Mouse (Mus musculus): ENCODE measurements at regions not wholly inside any gene's neighbourhood (a gene's known extent, or its start where the extent isn't known, plus 50 kb on each side); places are given as distances from the start of the nearest gene placed in this dataset.

DNA sequence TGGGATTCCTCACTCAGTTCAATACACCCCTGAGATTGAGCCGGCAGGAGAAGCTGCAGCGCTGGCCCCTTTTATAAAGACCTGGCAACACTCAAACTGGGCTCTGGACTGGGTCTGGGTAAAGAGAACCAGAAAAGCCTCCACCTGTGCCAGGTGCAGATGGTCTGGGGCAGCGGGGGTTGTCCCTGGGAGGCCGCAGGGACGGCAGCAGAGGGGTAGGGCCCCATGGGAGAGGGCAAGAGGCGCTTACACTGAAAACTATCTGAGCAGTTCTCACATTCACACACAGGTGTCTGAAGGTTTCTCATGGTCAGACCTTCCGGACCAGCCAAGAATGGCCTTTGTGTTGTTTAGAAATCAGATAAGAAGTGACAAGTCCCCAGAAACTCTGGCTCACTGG, 356.1 kb upstream of the Prox1 start:
- DNase-seq = no peak
- intact Hi-C loops (cut with DNase I) = no loop called here

DNA sequence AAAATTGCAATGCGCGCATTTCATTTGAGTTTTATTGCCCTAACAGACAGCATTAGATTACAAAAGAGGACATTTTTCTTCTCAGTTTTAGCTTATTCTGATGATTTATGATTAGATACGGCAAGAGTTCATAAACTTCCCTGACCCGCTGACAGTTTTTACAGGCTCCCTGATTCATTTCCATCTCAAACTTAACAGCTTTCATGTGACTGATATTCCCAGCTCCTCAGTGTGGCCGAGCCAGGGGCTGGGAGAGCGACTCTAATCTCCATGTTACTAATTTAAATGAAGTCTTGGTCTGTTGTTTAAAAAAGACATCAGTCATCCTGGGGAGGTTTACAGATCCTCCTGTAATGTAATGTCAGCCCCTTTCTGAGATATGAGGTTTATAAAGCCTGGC, 355.5 kb upstream of the Prox1 start:
- no peak for DNase-seq
- intact Hi-C loops (cut with DNase I) = no loop called here

DNA sequence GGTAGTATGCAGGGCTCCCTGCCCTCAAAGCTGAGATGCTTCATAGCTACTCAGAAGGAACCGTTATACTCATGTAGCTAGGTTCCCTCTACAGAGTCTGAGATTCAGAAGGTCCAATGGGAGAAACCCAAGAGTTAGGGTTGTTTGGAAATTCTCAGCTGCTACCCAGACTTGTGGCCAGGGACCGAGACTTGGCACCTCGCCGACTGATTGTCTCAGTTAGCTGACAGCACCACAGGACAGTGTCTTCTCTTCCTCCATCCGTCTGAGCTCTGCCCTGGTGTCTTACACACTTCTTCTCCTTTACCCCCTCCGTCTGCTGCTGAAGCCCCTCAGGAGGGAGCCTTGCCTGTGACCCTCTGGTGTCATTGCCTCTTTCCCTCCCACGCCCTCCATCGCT, 329.6 kb upstream of the Prox1 start:
- intact Hi-C loops (cut with DNase I) = no loop called here
- DNase-seq = no peak

DNA sequence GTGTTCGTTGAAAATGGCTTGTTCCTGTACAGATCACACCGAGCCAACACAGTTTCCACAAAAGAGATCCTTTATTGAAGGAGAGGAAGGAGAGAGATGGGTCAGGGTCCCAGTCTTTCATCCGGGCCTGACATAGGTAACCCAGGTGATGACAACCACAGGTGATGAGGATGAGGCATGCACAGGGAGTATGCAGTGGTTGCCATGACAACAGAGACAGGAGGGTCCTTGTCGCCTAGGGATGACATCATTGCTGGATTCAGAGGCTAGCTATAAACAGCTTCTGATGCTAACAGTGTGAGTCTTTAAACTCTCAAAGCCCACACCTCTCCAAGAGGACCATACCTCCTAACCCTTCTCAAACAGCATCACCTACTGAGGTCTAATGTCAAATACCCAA, 327.0 kb upstream of the Prox1 start:
- DNase-seq = no peak
- intact Hi-C loops (cut with DNase I) = no loop called here

DNA sequence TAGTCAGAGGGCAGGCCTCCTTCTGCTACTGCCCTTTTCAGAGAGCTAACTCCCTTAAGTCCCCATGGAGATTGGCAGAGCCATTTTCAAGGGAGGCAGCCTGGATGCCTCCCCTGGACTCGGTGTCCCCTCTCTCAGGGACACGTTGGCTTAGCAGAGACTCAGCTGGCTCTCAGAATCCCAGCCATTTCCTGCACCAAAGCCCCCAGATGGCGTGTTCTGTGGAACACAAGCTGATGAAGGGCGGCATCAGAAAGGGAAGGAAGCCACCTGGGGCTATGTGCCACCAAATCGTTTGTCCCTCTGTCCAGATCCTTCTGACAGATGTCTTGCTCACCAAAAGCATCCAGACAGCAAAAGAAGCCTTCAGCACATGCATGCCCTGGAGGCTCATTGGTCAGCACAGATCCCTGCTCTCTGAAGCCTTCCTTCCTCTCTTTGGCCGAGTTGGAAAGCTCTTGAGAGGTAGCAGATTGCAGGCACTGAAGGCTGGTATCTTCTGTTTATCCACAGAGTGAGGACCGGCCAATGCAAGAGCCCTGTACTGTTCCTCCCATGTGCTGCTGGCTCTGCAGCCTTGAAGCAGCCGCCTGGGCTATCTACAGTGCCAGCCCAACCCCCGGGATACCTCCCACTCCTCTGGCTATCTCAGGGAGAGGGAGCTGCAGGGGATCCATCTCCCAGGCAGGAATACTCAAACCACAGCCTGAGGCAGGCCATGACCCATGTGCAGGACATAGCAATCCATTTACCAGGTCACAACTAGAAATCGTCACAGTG, 325.4 kb upstream of the Prox1 start:
- intact Hi-C loops (cut with DNase I) = no loop called here
- no peak for DNase-seq

DNA sequence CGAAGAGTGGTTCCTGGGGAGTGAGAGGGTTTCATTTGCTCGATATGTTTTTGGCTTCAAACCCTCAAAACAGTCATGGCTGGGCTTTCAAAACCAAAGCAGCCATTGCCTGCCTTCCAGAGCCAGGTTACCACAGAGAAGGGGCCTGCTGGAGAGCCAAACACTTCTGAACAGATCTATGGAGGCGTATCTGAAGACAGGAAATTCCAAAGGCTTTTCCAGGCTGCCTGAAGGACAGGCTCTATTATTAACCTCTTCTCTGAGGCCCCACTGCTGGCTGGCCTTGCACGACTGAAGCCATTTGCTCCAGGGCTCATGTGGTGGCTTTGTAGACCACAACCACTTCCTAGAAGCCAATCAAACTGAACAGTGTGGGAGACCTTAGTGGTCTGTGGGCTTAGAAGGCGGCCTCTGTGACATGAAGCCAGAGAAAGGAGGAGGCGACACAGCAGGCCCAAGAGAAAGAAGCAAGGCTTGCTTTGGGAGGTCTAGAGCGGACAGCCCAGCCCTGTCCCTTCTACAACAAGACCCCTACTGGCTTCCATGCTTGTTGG, 316.1 kb upstream of the Prox1 start:
- intact Hi-C loops (cut with DNase I) = no loop called here
- no peak for DNase-seq

DNA sequence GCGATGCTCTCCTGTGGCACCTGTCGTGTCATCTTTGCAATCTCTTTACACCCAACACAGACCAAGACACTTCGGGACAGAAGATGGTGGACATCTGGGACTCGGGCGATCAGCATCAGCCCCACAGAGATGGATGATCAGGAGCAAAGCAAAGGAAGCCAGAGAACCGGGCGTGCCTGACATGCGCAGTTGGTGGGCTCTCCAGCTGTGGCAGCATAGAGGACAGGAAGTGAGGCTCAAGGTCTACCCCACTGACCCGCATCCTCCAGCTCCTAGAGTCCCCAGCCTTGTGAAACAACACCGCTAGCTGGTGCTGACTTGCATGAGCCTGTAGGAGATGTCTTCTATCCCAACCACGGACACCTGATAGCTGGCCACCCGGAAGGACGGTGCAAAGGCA, 312.9 kb upstream of the Prox1 start:
- intact Hi-C loops (cut with DNase I) = no loop called here
- DNase-seq = no peak

DNA sequence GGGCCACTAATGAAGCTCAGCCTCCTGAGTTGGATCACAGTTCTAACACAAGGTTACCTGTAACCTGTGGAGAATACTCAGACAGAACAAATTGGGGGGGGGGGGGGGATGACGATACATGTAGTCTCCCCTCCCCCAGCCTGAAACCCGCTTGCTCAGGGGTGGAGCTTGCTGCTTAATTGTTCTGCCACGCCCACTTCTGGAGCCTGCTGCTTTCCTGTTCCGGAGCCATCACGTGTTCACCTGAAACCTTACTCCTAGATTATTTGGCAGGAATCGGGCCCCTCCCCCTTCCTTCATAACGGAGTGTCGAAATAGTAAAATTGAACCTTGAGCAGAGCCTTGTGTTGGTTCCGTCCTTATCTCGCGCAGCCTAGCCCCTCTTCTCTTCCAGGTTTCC, 310.6 kb upstream of the Prox1 start:
- intact Hi-C loops (cut with DNase I) = no loop called here
- no peak for DNase-seq

DNA sequence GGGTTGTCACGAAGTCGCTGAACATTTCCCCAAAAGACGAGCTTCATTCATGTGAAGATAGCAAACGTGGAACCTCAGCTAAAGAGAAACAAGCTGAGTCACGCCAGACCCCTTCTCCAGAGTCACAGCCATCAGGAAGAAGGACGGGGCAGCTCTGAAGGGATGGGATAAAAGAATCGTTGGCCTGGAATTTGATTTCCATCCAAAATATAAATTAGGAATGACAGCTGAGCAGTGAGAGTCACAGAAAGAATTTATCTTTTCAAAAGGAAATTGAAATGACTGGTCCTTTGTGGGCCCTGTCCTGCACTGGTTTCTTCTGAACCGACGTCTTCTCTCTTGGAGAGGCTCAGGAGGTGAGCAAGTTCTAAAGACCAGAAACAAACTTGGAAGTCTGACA, 310.1 kb upstream of the Prox1 start:
- DNase-seq = no peak
- intact Hi-C loops (cut with DNase I) = no loop called here

DNA sequence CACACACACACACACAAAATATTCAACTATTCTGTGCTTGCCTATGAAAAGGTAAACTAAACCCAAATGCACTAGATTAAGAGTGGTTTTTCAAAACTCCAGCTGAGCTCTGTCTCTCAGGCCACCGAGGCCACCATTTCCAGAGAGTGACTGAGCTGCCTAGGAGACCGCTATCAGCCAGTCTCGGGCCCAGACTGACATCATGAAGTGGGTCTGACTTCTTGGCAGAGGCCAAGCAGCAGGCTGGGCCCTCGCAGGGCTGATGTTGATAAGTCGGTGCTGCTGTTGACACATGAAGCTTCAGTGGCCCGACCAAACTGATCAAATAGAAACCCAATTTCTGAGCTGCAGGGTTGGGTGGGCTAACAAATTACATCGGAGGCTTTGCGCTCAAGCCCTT, 302.2 kb upstream of the Prox1 start:
- peak; percentile 40 to 53 for DNase-seq
- intact Hi-C loops (cut with DNase I) = no loop called here

DNA sequence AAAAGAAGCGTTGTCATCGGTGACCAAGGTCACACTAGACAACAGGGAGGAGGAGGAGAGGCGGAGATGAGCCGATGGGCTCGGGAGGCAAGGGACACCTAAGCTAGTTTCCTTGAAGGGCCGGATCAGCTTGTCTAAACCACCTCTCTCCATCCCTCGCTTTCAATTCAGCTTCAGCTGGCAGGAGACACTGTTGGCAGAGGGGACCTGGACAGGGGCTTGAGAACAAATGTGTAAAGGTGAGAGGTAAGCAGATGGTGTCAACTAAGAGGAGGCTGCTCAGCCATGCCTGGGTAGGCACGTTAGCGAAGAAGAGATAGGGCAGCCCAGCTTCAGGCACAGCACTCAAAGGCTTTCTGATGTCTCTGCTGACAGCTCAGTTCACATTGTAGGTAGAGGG, 299.8 kb upstream of the Prox1 start:
- intact Hi-C loops (cut with DNase I) = no loop called here
- DNase-seq = no peak

DNA sequence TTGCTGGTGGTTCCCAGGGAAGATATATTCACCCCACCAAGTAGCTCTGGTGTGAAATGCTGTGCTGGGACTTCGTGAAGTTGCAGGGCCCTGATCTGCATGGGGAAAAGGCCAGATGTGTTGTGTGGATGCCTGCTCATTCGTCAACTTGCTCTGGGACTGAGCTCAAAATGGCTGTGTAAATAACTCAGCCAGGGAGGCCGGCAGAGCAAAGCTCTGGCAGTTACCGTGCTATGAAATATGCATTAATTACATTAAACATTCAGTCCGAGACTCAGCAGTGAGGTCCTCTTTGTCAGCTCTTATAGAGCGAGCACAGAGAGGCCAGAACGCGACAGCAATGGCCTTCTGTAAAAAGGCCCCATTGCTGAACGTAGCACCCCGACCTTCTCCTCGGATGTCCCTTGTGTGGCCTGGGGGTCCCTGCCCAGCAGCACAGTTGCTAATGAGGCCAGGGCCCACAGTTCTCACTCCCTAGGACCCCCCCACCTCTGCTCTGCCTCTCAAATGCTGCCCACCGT, 287.1 kb upstream of the Prox1 start:
- intact Hi-C loops (cut with DNase I) = no loop called here

DNA sequence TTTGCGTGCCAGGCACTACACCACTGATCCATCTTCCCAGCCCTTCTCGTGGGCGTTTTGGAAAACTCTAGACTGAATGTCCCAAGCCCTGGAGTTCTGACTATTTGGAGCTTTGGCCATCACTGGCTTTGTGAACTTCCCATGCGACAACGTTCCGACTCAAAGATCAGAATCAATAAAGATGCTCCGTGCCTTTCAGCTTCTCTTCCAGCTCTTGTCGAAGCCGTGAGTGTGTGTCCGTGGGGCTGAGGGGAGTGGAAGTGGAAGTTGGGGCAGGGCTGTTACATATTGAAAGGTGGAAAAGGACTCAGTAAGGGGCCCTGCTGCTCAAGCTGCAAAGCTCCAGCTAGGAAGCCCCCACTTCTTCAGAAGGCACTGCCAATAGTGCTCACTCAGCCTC, 283.0 kb upstream of the Prox1 start:
- intact Hi-C loops (cut with DNase I) = no loop called here
- DNase-seq = no peak

More for the DNA sequence above, 287.1 kb upstream of the Prox1 start:
- DNase-seq = no peak

DNA sequence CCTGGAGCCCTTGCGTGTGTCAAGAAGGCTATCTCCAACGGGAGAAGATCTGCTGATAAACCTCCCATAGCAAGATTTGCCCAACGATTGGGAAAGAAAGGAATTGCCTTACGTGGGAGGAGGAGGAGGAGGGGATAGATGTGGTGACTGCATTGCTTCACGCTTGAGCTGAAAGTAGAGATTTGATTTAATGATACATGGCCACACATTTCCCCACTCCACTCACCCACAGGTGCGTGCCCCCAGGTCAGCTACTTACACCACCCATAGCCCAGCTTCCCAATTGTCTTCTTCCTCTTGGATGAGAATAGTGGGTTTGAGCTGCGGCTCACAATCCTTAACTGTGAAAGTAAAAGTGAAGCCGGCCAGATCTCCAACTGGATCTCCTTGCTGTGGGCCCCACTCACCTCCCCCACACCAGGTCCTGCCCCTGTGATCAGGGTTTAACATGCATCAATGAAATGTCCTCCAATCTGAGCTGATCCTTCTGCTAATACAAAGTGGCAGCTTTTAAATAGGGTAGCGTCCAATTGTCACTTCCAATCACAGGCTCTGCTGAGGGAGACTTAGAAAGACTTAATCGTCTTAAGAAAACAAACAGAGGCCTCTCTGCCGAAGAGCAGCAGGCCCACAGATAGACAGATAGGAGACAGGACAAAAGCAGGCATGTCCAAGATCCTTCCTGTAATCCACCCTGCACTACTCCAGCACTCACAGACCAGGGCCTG, 281.8 kb upstream of the Prox1 start:
- intact Hi-C loops (cut with DNase I) = no loop called here
- no peak for DNase-seq

DNA sequence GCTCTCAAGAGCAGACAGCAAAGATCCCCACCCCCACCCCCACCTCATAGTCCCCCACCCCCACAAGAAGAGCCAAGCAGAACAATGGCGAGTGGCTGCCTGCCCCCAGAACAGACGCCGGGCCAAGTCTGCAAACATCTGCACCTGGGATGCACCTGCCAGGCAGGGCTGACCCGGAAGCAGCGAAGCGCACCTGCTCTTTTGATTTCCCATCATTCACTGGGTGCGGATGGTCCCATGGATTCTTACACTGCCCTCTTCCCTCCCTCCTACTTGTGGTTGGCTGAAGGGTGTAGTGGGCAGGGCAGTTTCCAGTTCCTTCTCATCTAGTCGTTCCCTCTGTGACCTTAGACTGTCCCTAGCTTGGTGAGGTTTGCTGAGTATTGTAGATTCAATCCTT, 277.7 kb upstream of the Prox1 start:
- intact Hi-C loops (cut with DNase I) = no loop called here
- no peak for DNase-seq

DNA sequence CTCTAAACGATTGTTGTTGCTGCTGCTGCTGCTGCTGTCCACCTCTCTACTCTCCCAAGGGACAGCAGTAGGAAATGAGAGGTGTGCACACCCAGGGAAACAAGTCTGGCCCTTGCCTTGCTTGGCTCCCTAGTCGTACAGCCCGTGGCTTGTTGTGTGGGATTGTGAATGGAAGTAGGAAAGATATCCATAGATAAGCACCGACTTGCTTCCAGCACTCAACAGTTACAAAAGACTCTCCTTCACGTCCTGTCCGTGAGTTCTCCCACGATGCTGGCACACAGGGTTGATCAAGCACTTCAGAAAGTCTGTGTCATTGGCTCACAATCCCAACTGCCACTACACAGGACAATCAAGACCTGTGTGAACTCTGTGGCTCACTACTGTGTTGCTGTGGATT, 276.7 kb upstream of the Prox1 start:
- no peak for DNase-seq
- intact Hi-C loops (cut with DNase I) = no loop called here

DNA sequence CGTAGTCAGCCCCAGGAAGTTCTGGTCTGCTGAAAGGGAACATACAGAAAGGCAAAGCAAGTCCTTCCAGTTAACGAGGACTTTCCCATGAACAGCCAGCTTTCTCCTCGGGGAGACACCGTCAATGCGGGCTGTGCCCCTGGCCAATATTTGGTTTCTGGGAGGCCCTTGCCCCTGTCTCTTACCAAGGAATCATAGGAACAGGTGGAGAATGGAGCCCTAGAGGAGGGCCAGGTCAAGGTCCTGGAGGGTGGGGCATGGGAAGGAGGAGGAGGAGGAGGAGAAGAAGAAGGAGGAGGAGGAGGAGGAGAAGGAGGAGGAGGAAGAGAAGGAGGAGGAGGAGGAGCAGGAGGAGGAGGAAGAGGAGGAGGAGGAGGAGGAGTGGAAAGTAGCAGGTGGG, 276.2 kb upstream of the Prox1 start:
- intact Hi-C loops (cut with DNase I) = no loop called here
- DNase-seq = no peak

DNA sequence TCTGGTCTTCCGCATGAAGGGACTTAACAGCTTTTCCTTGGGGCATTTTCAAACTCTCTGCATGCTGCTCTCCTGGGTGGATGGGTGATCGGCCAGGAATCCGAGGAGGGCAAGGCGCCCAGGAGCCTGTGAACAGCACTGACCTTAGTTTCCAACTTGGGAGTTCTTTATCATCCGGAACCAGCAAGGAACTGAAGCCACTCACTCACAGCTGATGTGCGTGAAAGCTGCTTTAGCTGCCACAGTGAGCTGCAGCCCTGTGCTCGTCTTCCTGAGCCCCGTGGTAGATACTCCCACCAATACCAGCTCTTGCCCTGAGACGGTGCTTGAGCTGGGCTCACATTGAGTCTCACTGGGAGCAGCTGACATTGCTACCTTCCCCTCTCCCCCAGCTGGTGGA, 273.9 kb upstream of the Prox1 start:
- intact Hi-C loops (cut with DNase I) = no loop called here
- DNase-seq = no peak

DNA sequence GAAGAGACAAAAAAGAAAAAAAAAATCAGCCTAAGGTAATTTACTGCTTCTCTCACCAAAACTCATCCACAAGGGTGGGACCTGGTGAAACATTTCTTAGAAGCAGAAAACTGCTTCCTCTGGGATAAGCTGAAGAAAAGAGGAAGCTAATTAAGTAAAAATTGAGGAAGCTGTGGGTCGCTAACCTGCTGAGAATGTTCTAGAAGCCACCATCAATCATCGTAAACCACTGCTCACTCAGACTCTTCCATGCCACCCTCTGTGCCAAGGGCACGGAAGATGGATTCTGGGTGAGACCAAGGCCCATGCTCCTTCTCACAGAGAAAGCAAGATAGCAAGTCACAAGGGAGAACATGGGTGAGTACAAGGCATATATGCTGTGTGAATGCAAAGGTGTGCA, 272.7 kb upstream of the Prox1 start:
- no peak for DNase-seq
- intact Hi-C loops (cut with DNase I) = no loop called here

DNA sequence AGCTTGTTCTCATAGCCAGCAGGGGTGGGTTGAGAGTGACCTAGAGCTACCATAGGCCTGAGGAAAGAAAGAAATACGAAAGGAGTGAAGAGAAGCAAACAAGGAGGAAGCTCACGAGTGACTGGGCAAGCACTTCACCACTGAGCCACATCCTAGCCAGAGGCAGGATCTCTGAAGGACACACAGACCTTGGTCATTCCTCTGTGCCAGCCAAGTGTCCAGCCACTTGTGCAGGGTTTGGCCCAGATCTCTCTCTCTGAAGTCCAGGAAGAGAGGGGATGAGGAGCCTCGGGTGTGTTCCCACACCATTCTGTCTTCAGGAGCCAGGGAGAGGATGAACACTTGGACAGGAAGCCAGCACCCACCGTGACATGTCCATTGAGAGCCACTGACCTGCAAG, 271.7 kb upstream of the Prox1 start:
- intact Hi-C loops (cut with DNase I) = no loop called here
- peak in 1 of 2 experiments; percentile 7 for DNase-seq

DNA sequence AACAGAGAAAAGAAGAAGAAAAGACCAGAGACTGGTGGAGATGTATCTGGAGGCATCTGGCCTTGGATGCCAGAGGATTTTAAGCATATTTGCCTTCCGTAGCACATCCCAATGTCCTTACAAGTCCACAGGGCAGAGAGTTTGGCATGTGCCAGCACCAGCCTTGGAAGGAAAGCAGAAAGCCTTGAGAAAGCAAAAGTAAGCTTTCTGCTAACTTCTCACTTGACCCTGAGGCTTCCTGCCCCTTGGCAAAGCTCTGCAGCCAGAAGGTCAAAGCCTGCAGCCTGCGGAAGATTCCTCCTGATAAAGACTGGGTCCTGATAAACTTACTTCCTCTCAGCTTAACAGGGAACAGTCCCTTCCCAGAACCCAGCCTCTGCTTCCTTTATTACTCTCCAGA, 268.3 kb upstream of the Prox1 start:
- intact Hi-C loops (cut with DNase I) = no loop called here
- no peak for DNase-seq

DNA sequence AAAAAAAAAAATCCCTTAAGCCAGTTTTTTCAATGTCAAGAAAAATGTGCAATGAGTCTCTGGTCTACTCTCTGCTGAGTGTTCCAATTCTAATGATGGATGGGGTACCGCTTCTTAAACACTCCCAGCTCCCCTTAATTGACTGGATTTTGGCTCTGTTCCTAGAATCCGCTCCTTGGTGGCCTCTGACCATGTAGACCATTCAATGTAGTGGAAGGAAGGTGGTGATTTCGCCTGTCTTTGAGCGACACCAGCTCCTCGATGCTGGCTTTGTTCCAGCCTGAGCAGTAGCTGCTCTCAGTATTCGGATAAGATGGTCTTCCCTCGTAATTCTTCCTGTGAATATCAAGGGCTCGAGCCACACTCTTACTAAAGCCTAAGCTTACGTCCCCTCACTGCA, 252.4 kb upstream of the Prox1 start:
- peak in 1 of 2 experiments; percentile 9 for DNase-seq
- intact Hi-C loops (cut with DNase I) = no loop called here

Measured in heart, postnatal 10 days (tissue).